Mouse (Mus musculus): ENCODE measurements around the gene Gpr26.

DNA sequence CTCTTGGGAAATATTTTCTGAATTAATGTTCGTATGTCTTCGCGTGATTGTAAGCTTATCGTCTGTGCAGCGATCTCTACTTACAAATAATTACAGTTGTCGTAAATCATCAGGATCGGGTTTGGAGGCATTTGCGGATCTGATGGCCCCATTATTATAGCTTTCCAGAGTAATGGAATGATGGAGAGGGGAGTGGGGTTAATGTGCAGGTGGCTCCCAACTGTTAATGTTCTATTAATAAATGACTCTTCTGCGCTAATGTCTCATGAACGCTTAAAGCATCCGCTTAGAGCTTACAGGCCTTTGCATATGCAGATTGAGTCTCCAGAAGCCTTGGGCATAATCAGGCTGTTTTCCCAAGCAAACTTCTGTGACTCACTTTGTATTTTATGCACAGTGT lies 12.3 kb downstream of the Gpr26 start:
- TF ChIP-seq GATA1 (IDR thresholded peaks at IDR 0.05; ENCODE audit: low read length) (no peak), TAL1 (IDR thresholded peaks at IDR 0.05; ENCODE audit: low read length) (no peak)
